Mouse (Mus musculus) right cerebral cortex, postnatal 14 days (tissue): ENCODE results near the gene Gpr3.

Experiments
- DNase-seq: peaks from one replicate; pipeline ENCODE4 v3.0.0; 2022

The Gpr3 gene

DNA sequence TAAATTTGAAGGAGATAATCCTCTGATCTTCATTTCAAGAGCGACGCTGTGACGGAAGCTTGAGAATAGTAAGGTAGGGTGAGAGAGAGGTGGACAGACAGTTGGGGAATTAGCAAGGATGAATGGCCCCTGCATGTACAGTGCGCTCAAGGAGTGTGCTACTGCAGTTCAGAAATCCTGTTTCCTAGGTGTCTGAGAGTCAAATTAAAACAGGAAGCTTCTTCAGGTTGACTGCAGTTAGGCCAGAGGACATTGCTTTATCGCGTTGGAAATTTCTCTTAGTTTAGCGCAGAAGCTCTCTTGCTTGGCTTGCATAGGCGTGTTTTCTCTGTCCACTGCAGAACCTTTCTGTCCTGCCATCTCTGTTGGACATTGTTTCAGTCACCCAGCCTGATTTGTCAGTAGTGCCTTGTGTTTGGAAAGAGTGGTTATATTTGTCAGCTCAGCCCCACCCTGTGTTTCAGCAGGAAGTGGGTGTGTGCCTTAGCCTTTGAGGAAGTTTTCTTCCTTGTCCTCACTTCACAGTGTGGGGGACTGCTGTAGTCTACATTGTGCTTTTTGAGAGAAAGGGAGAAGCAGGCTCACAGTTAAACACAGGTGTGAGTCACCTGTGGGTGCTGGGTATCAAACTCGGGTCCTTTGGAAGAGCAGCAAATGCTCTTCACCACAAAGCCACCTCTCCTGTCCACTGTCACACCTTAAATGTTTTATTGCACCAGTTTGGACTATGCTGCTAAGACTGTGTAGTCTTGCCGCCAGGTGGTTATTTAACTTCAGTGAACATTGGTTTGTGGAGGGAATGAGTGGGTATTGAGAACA, 42.9 kb downstream of the Gpr3 start:
- DNase-seq, result no peak

DNA sequence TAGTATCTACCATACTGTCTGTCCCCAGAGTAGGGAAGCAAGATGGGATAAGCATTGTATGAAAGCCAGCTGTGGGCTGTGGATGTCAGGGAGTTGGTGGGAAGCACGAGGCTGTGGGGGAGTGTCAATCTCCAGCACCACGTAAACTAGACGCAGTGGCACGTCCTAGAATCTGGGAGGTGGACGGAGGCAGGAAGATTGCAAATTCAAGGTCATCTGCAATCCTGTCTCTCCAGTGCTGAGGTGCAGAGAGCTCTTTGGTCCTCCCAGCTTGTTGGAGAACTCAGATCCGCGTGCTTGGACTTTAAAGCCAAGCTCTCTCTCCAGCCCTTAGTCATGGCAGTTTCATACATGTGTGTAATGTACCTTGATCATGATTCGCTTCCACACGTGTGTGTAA, 45.6 kb downstream of the Gpr3 start:
- no peak for DNase-seq

DNA sequence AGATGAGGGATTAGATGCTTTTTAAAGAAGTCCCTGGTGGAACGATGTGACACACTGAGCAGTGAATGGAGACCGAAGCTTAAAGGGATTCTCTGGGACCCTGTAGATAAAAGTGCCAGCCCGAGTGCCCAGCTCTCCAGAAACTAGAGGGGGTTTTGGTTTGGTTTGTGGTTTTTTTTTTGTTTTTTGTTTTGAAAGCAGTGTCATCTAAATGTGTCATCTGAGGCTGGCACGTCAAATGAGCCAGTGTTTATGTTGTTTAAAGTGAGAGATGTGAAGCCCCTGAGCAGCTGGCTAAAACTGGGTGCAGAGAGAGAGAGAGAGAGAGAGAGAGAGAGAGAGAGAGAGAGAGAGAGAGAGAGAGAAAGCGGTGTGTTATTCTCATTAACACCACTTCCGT, 50.1 kb downstream of the Gpr3 start:
- DNase-seq, result no peak

DNA sequence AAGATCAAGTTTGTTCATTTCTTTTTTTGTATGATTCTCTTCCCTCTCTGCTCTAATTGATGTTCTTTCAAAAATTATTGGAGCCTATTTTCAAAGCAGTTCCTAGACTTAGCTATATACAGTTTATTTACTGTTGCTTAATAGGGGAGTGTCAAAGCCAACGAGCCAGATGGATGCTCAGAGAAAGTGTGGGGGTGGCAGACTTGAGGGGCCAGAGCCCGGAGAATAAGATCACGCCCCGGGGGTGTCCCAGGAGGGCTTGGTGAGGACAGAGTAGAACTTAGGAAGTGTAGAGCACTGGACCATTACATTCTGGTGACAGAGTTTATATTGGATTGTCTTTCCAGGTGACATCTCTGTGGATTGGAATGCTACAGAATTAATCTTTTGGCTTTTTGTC, 51.5 kb downstream of the Gpr3 start:
- no peak for DNase-seq

DNA sequence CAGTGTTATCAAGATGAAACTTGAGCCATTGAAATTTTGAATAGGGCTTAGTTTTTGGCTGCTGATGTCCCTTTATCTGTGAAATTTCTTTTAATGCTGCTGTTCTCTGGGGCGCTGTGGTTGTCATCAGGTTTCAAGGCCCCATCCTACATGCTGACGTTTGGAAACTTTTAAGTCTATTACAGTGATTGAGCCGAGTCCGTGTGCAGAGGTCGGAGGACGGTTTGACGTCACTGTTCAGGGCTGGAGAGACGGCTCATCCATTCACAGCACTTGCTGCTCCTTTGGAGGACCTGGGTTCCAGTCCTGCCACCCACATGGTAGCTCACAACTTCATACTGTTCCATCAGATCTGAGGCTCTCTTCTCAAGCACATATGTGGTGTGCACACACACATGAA, 52.1 kb downstream of the Gpr3 start:
- DNase-seq, result no peak

DNA sequence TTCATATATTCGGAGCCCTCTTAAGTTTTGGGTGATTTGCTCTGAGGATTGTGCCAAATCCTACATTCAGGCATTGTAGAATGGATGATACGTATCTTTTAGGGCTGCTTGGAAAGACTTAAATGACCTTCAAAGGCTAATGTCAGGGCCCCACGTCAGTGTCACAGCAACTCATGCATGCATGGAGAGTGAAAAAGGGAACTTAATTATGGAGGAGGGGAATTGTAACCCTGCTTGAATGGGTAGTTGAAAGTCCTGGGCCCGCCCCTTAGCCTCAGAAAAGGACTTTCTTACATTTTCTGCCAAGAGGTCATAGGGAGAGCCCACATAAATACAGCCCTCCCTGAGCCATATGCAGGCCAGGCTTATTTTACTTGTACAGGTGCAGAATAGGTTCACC, 52.7 kb downstream of the Gpr3 start:
- DNase-seq, result no peak
